Mouse (Mus musculus) yolk sac, embryonic 10.5 days (tissue): ENCODE measurements around the gene Cacng5.

ENCODE experiments used
- DNase-seq: peaks from one replicate; pipeline ENCODE4 v3.0.0-alpha.2; 2017; ENCODE audit warnings: low spot score

The Cacng5 gene

DNA sequence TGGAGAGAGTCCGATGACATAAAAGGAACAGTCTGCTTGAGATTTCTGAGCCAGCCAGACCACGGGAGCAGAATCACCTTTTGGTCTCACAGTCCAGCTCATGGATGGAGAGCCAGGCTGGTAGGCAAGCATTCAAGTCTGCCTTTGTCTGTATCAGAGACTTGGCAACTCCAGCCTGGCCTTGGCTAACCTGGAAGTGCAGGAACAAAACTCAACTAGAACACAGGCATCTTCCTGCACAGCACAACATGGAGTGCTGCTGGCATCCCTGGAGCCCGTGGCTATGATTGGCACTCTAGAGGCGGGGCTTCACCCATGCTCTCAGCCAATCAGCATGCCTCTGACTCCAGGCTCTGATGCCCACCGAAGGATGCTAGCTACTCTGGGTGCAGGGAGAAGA is 38.0 kb downstream of the Cacng5 start:
- DNase-seq = no peak

DNA sequence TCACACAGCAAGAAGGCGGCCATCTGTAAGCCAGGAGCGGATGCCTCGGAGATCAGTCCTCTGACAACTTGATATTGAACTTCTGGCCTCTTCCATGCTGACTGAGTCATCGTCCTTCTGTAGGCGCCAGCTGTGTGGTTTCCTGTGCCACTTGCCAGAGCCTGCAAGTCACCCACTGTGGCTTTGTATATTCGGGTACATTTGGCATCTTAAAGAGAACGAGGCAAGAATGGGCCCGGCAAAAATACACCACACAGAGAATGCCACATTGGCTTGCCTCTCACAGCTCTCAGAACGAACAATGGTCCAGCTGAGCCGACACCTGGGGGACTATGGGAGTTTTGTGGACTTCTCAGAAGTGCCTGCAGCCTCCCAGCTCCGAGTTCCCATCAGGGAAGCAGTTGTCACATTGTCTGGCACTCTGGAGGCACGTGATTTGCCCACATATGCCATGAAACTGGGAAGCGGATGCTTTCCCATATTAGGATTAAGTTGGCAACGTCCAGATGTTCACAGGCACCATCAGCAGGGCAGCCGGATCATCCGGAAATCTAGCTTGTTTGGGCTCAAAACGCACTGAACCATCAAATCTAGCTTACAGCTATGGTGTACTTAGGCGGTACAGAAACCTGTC is 38.9 kb downstream of the Cacng5 start:
- no peak for DNase-seq

DNA sequence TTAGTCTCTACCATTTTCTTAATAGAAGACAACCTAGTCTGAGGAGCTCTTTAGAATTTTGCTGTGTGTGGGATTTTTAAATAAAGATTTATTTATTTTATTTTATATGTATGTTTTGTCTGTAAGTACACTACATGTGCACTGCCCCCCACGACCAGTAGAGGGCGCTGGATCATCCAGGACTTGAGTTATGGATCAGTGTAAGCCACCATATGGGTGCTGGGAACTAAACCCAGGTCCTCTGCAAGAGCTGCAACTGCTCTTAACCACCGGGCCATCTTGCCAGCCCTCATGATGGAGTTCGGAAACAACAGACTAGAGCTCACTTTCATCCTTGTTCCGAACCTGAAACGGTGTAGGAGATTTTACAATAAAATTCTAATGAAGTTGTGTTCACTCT is 42.1 kb downstream of the Cacng5 start:
- DNase-seq = no peak

DNA sequence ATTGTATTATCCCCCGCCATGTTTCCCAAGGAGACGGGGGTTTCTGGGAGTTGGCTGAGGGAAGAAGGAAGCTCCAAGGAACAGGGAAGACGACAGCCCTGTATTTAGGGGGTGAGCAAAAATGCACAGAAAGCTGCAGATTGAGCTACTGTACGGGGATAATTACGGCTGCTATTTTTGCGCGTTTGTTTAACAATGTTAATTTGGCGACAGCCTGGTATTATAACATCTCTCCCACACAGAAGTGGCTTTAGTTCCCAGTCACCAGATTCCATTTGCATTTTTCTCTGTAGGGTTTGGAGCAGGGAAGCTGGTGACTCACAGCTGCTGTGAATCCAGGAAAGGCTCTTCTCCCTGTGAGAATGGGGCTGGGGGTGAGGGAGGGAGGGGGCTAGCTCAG is 47.3 kb downstream of the Cacng5 start:
- no peak for DNase-seq

DNA sequence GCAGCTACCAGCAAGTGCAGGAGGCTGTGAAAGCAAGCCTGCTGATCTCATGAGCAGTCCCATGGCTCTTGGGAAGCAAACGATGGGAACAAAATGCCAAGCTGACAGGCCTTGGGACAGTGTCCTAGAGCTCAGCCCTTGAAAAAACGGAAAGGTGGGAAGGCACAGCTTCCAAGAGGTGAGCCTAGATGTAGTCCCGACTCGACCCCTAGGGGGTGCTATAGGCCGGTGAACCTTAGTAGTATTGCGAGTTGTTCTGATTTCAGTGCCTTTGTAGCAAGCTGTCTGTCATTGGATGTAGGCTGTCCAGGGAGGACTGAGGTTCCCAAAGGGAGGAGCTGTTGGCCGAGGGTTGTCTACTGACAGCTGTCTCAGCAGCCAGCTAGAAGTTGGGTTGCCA is 49.7 kb downstream of the Cacng5 start:
- DNase-seq = peak; percentile 13

DNA sequence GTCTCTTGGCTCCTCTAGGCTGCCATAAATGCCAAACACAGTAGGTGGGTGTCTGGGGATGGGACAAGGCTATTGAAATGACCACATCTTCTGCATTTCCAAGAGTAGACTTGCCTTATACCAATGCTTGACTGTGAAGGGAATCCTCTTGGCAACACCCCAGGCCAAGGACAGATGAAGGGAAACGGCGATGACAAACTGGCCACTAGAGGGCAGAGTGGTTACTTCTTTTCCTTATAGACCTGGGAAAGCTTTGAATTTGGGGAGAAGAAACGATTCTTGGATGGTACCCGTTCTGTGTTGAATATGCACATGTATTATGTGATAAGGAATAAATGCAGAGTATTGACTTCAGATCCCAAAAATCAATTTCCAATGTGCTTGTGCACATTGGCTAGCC is 50.8 kb downstream of the Cacng5 start:
- DNase-seq = peak; percentile 16

DNA sequence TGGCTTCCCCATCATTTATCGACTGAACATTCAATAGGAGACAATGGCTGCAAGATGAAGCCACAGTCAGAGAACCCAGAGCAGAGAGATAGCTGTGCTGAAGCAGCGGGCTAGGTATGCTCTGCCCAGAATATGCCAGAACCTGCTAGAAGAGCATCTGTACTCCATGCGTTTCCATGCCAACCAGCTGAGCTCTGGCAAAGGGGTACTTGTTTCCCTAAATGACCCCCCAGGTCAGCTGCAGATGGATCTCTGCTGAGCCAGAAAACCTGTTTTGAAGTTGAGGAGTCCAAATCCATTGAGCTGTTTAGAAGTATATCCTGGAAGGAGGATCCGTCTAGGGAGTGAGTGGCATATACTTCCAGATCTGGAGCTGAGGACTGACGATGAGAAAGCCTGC is 53.1 kb downstream of the Cacng5 start:
- no peak for DNase-seq

DNA sequence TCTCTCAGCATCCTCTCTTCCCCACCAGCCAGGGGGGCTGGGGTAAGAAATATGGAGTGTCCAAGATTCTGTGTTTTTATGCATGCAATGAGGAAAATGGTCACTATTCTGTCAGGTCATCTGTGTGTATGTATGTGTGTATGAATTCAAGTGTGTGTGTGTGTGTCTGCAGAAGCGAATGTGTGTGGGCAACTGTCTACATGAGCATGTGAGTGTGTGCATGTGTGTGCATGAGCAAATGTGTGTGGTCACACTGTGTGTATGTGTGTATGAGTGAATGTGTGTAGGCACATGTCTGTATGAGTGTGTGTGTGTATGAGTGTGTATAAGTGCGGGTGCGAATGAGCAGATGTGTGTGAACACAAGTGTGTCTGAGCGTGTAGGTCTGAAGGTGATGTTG is 55.0 kb downstream of the Cacng5 start:
- no peak for DNase-seq

DNA sequence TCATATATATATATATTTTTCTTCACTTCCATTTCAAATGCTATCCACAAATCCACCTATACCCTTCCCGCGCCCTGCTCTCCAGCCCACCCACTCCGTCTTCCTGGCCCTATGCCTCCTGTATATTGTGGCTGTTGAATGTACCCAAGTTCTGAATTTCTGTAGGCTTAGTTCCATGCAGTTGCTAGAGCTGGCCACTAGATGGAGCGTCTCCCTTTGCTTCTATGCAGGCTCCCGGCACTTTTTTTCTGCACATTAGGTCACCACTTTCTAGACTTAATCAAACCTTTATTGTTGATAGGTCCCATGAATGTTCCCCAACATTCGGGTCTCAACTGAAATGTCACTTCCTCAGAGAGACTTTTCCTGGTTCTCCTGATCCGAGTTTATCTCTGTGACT is 55.6 kb downstream of the Cacng5 start:
- DNase-seq = peak; percentile 20

DNA sequence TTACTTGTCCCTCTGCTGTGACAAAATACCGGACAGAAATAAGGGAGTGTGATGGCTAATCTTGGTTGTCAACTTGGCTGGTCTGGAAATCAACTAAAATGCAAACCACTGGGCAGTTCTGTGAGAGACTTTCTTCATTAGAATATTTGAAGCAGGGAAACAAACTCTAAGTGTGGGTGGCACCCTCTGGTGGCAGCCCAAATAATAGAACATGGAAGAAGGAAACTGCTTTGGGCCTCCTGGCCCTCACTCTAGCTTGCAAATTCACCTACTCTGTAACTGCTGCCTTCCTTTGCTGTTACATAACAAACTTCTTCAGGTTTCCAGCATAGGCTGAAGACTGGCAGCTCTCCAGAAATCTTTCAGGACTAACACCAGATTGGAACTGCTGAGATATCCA is 61.8 kb downstream of the Cacng5 start:
- no peak for DNase-seq

DNA sequence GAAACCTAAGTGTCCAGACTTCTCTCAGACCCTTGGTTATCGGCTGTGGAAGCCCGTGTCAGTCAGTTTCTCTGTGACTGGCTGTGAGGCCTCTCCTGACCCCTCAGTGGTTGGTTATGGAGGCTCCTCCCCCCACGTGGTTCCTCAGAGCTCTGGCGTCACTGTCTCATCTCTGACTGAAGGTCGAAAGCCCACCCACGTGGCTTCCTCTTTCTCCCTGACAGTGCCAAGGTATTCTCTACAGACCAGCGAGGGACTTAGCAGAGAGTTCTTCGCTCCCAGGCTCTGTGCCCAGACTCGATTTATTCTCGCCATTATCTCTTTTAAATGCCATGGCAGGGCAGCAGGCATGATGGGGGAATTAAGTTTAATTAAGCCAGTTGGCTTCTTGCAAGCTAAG is 65.2 kb downstream of the Cacng5 start:
- DNase-seq = no peak

DNA sequence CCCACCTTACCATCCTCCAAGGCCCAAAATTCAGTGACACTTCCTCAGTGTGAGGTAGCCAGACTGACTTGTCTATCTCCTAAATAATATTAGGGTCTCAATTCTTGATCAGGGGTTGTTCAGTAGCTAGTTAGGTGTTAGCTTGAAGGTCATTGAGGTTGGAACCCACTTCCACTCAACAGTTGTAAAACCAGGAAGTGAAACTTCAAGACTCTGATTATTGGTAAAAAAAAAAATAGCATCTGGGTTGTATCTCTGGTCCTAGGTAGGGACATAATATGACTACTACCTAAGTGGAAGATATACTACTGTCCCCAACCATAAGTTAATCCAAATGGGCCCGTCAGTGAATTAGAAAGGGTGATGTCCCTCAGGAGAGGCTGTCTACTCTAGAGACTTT is 70.7 kb downstream of the Cacng5 start:
- DNase-seq = no peak

DNA sequence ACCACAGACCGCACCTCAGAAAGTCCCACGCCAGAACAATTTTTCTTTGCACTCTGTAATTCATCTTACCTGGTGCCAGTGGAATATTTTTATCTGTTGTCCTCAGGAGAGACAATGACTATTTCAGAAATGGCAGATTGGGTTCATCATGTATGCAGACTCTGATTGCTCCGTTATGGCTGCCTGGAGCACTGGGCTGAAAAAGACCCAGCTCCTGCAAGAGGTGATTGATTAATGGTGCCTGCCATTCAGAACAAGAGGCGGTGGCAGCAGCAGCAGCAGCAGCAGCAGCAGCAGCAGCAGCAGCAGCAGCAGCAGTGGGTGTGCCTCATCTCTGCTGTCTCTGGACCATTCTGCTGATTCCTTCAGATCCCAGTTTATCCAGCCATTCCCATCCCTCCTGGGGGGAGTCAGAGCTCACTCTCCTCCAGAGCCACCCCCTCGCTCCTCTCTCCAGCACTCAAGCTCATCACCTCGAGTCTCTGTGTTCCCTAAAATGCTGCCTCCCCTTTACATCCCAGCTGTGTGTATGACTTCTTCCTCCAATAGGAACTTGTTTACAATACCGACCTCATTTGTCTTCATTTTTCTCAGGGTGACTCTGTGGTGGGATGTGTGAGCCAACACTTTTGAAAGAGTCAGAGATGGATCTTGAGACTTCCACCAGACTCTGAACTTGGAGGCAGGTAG is 81.4 kb downstream of the Cacng5 start:
- no peak for DNase-seq
